Mouse (Mus musculus): Measurements from ENCODE around the gene Slc6a17. TPM values are rescaled to one million over a fixed set of nuclear protein-coding genes. Genes with fewer than 3 reads are reported as not detected.

Gene Slc6a17
- total RNA-seq, 1 experiment from 2014 or later: under 0.01 TPM

DNA sequence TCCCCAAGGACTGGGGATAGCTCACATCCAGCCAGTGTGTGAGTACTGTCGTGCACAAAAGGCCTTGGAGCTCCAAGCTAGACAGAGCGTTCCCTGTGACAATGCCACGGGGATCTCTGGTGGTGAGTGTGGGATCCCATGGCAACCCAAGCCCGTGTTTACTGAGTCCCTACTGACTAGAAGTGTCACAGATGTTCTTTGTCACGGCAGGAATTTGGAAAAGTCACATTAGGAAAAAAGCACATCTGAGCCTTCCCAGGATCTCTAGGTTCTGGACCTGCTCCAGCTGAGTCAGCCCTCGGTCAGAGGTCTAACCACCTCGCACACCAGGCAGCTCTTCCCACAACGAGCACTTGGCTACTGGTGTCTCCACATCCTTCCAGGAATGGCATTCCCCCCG lies 84.2 kb downstream of the Slc6a17 start:
- ATAC-seq (ENCODE audit: extremely low read depth, insufficient number of reproducible peaks, low FRiP score, poor library complexity, severe bottlenecking): no peak

- no peak for ATAC-seq (ENCODE audit: extremely low read depth, insufficient number of reproducible peaks, low FRiP score, poor library complexity, severe bottlenecking)
Measured at GRCm38 (mm10) chr3:107431268-107431667, 86.5 kb downstream of the Slc6a17 start.

- no peak for ATAC-seq (ENCODE audit: extremely low read depth, insufficient number of reproducible peaks, low FRiP score, poor library complexity, severe bottlenecking)
Measured at GRCm38 (mm10) chr3:107424258-107425041, 93.4 kb downstream of the Slc6a17 start.

DNA sequence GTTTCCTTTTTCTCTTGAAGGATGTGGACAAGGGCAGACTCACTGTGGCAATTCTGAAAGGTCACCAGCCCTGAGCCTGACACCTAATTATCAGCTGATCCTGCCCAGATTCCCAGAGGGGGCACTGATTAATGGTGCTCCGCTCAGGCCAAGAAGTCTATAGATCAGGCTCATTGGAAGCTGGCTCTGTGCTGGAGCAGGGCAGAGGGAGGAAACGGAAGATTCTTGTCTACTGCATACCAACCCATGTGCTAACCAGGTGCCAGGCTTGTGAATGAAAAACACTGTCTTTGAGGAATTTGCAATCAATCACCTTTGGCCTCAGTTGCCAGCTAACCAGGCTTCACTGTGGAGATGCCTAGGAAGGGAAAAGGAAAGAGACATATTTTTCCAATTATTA lies 97.7 kb downstream of the Slc6a17 start:
- no peak for ATAC-seq (ENCODE audit: extremely low read depth, insufficient number of reproducible peaks, low FRiP score, poor library complexity, severe bottlenecking)

Other genes starting within 250 kb of the Slc6a17 start
- gene Lamtor5, start 239.2 kb downstream of the Slc6a17 start, total RNA-seq (2017): 35.0 and 35.3 TPM in 2 replicates
- gene Slc16a4, start 226.8 kb downstream of the Slc6a17 start, total RNA-seq (2017): 0.49 TPM in 1 of 2 replicates, not detected in the other
- gene Rbm15, start 184.3 kb downstream of the Slc6a17 start, total RNA-seq (2017): 32.9 and 36.9 TPM in 2 replicates
- gene Kcnc4, start 58.5 kb downstream of the Slc6a17 start, total RNA-seq (2017): not detected in 2 replicates
- not detected in 2 replicates for gene Ubl4b, start 37.1 kb upstream of the Slc6a17 start, total RNA-seq (2017)
- not detected in 2 replicates for gene Alx3, start 77.0 kb upstream of the Slc6a17 start, total RNA-seq (2017)
- not detected in 2 replicates for gene Gm10961, start 113.3 kb upstream of the Slc6a17 start, total RNA-seq (2017)
- gene Strip1, start 113.7 kb upstream of the Slc6a17 start, total RNA-seq (2017): 33.5 and 41.1 TPM in 2 replicates
- 61.3 and 64.3 TPM in 2 replicates for gene Ahcyl1, start 178.5 kb upstream of the Slc6a17 start, total RNA-seq (2017)
- 94.7 and 94.9 TPM in 2 replicates for gene Csf1, start 242.5 kb upstream of the Slc6a17 start, total RNA-seq (2017)

All from neutrophil, adult 5-6 weeks (primary cell).